Mouse (Mus musculus) erythroblast, embryonic 14.5 days (primary cell): ENCODE results near the gene Akain1.

Experiments
- GATA1 ChIP-seq: IDR thresholded peaks from 2 replicates; pipeline ENCODE4 v1.6.1; 2012; ENCODE audit warnings: low read length, inconsistent platforms, mixed read lengths
- TAL1 ChIP-seq: IDR thresholded peaks from 3 replicates; pipeline ENCODE4 v1.6.1; 2012; ENCODE audit warnings: low read length, inconsistent platforms, mixed read lengths

DNA sequence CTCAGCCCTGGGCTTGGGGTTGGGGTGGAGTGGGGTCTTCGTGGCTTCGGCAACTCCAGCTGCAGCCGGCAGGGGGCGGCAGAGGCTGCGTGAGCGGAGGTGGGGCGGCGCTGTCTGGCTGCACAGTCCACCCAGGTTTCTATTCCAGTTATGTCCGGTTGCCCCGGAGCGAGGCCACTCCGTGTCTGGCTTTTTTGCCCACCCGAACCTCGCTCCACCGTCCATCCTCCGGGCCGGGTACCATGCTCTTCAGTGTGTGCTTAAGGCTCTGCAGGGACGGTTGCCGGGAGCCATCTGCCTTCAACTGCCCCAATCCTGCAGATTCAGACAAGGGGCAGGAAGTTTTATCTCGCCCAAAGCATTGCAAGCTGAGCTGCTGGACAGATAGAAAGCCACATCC lies 36.3 kb downstream of the Akain1 start:
- TF ChIP-seq GATA1 (no peak), TAL1 (no peak)
